Mouse (Mus musculus) retina, postnatal 7 days (tissue): ENCODE measurements at regions not wholly inside any gene's neighbourhood (a gene's known extent, or its start where the extent isn't known, plus 50 kb on each side); places are given as distances from the start of the nearest gene placed in this dataset.
A peak's percentile ranks its signal among the peaks of the same experiment; 100 is the strongest.
"Not testable (repeated sequence)": the region's sequence is repeated elsewhere in the genome, so short reads cannot be mapped to it uniquely, and the experiment has no call there.

ENCODE experiments used
- DNase-seq: peaks from one replicate; pipeline ENCODE4 v3.0.0-alpha.2; 2012; ENCODE audit warnings: low read depth, low spot score

DNA sequence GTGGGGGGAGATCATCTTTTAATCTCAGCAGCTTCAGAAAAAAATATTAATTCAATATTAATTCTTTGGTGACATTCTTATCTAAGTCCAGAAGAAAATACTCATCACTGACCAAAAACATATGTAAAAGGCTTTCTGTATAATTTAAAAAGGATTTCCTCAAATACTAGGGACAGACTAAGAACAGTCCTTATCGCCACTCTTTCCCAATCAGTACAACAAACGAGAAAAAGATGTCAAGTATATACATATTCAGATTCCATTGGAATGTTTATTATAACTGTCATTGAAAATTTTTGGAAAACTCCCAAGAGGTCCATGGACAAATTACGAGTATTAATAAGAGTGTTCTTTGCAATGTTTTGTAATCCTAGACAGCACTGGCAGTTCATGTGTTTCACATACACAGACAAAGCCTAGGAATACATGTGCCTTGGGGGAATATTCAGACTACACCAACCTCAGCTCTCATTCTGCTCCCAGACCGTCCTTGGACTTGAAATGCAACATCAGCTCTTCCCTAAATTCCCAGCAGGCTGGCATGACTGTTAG, 270.4 kb upstream of the Dcbld2 start:
- DNase-seq, result no peak

DNA sequence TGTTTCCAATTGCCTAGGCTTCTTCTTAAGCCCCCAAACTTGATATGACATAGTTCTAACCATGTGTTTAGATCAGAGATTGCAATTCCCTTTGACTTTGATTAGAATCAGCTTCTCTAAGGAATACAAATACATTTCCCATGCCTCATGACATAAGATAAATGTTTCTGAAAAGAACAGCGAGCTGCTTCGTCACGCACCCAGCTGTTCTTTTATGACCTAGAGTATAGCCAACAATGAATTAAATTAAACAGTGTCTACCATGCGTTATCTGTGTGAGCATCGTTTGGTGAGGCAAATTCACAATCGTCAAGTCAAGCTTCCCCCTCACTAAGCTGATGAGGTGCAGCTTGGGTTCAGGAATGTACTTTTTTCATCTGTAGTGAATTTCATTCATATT, 261.8 kb upstream of the Dcbld2 start:
- no peak for DNase-seq

DNA sequence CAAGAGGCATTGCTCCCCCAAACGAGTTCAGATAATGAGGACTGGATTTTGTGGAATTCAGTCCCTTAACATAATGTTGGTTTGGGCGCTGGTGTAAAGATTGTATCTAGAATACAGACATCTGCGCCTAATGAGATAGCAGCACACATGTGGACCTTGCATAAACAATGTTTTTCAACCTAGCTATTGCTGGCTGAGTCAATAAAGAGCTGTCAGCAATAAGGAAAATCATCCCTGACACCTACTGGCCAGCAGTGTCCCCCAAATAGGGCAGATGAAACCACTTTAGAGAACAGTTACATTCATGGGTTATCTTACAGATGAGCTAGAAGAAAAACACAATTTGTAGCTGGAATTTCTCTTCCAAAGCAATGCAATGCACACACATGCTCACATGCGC, 252.7 kb upstream of the Dcbld2 start:
- DNase-seq, result no peak

DNA sequence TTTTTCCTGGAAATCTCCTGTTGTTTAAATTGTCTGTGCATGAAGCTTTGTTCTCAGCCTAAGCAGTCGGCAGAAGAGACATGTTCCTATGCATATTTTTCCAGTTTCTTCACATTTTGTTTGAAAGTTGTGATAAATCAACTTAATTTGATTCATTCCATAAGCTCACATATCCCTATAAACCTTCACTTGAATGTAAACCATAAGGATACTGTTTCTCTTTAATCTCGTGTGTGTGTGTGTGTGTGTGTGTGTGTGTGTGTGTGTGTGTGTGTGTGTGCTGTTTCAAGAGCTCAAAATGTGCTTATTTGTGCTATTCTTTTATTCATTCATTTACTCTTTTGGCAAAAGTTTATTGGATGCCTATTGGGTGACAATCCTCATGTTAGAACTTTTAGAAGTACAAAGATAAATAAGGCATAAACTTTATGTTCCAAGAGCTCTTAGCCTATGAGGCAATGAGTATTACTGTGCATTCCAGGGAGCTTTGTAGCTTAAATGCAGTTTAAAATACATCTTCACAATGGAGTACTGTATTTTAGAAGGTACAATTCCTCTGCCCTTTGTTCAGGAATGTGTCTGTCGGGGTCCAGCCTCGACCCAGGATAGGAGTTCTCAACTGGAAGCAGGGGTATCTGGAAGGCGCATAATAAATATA, 229.4 kb upstream of the Dcbld2 start:
- DNase-seq, result no peak

DNA sequence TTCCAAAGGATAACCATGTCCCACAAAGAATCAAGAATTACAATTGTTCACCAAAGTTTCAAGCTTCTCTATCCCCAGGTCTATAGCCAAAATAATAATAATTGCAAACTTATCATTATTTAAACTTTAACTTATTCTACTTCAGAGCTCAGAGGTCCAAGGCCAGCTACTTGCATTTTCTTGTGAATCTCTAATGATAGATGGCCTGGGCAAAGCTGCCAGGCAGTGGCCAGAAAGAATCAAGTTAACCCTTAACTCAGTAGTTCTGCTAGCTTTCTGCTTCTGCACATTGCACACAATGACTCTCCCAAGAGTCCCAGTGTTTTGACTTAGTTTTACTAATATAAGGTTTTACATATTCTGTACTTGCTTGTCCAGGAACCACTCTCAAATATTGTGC, 228.3 kb upstream of the Dcbld2 start:
- not testable (repeated sequence) for DNase-seq

DNA sequence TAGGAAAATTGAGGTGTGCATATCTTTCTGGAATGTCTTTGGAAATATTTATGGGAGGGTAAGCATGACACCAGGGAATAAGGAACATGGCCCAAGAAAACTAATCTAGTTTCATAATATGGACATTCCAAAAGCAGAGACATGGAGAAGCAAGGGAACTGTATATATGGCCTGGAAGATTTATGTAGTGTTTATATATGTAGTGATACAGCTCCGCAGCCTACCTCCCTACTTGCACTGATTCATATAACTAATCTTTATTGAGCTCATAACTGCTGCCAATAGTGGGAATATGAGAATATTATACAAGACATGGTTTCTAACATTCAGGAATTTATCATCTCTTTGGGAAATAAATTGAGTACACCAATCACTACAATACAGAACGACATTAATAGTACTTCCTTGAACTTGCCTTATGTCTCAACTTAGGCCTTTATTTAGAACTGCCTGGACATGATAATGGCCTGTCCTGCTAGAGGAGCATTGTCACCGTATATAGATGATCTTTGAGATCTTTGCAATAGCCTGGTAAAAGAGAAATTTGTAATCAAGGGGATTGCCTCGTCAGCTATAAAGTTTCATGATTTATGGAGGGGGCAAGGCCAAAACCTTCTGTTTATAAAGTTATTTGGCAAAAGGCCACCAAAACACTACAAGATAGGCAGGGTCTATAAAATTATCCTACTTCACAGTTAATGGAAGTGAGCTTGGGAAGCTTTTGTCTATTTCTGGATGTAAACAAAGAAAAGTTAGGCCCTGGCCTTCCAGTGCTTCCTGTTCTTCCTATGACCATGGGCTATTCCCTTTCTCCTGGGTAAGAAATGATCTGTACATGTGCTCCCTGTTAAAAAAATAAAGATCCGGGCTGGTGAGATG, 213.4 kb upstream of the Dcbld2 start:
- DNase-seq, result no peak

DNA sequence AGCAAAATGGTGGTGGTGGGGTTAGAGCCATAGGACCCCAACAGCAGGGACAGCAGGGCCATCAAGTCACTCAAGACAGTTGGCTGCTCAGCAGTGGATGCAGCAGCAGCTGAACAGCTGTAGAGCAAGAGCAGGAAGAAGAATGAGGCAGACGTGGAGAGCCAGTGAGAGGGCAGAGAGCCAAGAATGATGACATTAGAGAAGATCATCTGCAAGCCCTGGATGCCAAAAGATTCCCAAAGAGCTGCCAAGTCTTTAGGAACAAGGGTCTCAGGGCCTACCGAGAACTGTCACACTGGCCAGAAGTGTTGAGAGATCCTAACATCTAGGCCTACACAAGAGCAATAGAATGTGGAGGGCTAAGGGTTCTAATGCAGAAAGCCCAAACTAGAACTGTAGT, 196.4 kb upstream of the Dcbld2 start:
- no peak for DNase-seq

DNA sequence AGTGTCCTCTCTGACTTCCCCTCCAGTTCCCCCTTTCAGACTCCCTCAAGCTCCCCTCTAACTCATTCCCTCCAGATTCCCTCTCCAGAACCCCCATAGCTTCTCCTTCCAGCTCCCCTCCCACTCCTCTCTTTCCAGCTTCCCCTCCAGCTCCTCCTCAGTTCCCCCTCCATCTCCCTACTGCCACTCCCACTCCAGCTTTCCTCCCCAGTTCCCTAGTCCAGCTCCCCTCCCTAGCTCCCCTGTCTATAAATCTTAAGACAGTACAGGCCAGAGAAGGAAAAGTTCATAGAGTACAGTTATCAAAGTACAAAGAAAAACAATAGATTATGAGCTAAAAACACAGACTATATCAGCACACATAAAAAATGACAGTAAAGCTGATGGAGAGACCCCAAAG, 173.6 kb upstream of the Dcbld2 start:
- DNase-seq, result no peak

DNA sequence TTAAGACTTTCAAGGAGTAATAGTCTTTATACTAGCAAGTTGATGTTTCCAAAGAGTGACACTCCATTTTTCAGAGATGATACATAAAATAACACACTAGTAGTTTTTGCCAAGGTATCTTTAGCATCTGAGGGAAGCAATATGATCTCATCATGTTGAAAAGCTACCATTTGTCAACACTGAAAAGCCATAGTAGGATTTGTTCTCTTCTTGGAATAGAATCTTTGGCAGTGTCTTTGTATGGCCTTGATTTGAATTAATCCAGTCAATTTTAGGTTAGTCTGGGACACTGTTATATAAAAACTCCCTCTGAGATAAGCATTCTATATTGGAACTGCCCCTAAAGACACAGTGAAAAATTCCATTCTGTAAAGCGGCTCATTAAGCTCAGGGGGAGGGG, 171.4 kb upstream of the Dcbld2 start:
- DNase-seq, result no peak

DNA sequence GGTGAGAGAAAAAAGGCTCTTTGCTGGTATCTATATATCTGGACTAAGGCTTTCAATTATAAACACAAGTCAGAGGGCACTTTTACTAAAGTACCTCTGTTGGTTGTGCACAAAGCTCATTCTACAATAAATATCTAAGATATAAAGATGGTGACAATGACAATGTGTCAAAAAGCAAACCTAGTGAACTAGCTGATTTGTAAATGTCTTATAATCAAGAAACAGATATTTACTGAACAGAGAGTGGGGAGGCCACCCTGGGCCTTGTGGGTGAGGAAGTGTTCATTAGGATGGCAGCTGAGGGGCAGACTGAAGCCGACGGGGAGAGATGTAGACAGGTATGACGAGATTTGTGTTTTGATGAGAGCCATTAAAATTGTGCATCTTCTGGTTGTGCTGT, 132.0 kb upstream of the Dcbld2 start:
- no peak for DNase-seq

DNA sequence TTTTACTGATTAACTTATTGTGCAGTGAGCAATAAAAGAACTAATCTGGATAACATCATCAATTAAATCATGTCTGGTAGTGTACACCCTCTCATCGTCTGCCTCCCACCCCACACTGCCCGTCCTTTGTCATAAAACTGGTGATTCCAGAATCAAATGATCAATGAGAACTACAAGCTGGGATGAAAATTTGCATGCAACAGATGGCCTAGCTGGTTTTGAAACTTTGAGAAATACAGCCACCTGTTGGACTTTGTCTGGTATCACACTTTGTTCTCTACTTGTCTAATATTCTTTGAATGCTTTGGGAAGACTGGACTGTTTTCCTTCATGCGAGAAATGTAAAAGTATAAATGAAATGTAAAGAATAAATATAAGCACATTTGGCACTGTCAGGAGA, 126.8 kb upstream of the Dcbld2 start:
- DNase-seq, result no peak

DNA sequence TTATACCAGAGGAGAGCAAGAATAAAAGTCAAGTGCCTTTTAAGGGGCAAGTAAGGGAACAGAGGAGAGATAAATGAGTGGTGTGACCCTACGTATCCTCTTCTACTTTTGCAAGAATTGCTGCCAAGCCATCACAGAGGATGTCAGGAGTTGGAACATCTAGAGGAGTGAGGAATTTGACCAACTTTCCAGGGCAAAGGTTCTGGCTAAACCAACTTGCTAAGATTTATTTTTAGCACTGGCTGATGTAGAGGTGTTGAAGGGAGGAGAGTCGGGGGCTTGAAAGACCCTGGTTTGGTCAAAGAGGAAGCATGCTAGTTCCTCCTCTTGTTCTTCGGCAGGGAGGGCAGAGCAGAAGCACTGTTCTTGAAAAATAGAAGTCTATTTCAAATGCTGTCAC, 113.8 kb upstream of the Dcbld2 start:
- DNase-seq, result no peak

DNA sequence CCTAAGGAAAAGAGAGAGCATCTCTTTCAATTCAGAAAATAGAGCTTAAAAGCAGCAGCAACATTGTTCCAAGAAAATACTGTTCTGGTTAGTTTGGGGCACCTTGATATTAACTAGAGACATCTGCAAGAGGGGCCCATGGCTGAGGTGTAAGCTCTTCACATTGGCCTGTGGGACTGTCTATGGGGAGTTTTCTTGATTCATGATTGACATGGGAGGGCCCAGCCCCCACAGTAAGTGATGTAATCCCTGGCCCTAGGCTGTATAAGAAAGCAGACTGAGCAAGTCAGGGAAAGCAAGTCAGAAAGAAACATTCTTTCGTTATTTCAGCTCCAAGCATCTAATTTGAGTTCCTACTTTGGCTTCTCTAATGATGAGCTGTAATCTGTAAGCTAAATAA, 113.1 kb upstream of the Dcbld2 start:
- no peak for DNase-seq

DNA sequence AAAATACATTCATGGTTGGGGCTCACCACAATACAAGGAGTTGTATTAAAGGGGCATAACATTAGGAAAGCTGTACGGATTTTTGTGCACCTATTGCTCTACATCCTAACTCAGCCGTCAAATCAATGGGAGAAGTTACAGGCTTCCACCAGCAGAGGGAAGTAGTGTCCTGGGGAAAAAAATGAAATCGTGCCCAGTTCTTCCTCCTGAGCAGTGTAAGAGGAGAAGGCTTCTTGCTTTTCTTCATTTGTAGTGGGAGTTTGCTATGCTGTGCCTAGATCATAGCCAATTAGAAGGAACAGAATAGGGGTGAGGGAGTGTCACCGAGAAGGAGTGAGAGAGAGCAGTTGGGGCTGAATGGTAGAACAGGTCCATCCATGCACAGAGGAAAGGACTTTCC, 108.7 kb upstream of the Dcbld2 start:
- peak; percentile 44 for DNase-seq

DNA sequence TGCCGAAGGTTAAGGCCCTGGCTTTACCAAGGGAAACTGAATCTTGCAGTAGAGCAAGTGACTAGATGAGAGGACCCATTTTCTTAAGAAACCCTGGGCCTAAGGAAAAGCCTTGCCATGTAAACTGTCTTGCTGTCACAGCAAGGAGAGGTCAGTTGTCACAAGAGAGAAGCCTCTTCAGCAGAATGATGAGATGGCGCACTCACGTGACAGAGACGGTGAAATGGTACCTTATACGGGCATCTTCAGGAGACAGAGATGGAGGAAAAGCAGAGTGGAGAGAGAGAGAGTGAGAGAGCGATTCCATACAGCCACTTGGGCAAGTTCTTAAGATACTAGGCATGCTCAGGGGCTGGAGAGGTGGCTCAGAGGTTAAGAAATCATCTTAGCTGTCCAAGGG, 108.1 kb upstream of the Dcbld2 start:
- DNase-seq, result no peak

DNA sequence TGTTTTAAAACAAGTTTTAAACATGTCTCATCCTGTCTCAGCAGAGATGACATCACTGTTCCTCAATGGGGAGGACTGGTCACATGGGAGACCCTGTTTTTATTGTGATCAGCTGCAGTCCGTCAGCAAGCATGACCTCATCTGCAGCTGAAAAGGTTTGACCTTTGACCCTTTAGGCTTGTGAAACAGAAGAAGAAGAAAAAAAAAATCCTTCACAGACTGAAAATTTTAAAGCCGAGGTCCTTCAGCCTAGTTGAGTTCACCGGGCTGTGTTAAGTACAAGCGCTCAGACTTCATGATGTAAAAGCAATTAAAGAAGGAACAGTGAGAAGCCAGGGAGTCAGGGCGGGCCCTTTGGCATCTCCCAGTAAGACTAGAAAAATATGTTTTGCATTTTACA, 104.7 kb upstream of the Dcbld2 start:
- DNase-seq, result no peak

DNA sequence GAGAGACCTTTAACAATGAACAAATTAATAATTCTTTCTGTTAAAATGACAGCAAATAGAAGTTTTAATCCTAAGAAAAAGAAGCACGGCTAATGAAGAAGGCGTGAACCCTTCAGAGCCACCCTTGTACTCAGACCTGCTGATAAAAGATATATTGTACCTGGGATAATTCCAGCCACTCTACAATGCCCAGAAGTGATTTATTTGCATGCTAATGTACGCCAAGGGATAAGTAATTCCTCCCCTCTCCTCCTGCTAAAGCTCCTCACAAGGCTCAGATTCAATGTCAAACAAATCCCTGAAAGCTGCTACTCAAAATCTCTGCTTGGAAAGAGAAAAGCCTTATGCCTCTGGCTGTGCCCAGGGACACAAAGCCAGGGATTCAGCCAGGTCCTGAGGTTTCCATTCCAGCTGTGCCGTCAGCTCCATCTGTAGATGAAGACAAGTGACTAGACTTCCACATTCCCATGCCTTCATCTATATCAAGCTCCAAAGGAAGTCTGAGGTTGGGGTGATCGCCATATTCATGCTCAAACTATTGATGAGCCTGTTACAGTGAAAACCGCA, 91.3 kb upstream of the Dcbld2 start:
- DNase-seq, result no peak

DNA sequence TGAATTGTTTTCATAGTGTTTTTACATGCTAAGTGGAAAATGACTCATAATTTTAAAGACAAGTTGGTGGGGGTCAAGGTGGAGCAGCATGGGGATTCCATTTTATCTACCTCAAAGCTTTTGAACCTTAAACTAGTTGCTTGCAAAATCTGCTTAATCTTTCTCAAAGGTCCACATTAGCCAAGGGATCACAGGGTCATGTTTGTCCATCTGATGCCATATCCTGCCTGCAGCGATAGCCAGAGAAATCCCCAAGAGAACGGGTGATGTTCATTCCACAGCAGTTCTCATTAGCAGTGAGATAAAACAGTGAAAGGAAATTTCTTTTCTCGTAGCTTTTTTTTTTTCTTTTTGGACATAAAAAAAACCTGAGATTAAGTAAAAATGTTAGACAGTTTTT, 77.2 kb upstream of the Dcbld2 start:
- no peak for DNase-seq

DNA sequence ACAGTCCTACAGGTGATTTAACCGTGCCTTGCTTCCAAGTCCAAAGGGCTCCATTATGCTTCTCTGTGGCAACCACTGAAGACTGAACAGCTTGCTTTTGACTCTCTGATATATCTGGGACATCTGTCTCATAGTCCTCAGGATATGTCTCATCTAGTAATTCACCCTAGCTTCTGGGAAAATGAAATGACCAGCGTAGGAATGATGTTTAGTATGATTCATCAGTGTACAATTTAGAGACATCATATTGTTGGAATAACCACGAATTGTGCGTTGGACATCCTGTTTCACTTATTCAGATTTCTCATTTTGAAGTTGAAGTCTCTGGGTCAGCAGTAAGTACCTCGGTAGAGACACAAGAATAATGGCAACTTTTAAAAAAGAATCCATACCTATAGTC, 64.3 kb upstream of the Dcbld2 start:
- no peak for DNase-seq

DNA sequence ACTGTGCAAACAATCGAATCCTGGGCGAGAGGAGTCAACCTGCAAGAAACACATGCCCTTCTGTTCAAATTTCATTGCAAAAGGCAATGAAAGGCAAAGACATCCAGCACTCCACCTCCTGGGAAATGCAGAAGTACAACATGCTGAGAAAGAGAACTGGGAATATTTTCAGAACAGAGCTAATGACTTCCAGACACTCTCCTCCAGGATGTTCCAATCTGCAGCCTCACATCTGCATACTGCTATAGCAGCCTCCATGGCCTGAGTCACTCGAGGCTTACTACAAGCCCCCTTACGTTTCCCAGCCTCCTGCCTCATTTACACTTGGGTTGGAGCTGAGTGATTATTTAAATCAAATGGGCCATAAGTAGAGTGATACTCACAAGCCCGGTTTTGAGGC, 58.9 kb upstream of the Dcbld2 start:
- no peak for DNase-seq

DNA sequence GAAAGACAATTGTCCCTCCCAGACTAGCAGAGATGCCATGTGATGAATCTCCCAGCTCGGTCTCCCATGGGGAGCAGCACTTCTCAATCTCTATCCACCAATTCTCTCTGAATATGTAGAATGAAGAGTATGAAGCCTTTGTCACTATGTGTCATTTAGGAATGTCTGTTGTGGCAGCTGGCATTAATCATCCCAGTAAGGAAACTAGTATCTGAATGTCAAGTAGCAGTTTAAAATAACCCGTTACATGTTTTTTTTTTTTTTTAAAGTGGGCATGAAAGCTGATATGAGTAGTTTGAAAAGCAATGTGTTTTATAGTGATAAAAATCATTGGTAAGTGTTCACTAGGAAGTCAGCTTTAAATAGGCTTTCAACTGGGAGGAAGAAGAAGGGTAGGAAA, 58.4 kb upstream of the Dcbld2 start:
- no peak for DNase-seq

DNA sequence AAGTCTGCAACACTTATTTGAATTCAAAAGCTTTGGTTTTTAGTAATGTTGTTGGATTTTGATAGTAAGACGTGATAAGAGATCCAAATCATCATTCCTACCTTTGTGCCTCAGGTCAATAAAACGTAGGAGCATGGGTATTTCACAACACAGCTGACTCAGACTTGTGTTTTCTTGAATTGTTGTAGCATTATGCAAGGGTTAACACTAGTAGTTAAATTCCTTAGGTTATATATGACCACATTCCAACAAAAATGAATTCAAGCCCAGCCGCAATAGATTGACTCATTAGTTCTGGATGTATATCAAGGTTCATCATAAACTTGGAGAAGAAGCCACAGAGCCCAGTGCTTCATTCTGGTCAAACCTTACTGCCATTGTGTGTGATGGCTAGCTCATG, 56.1 kb upstream of the Dcbld2 start:
- no peak for DNase-seq

DNA sequence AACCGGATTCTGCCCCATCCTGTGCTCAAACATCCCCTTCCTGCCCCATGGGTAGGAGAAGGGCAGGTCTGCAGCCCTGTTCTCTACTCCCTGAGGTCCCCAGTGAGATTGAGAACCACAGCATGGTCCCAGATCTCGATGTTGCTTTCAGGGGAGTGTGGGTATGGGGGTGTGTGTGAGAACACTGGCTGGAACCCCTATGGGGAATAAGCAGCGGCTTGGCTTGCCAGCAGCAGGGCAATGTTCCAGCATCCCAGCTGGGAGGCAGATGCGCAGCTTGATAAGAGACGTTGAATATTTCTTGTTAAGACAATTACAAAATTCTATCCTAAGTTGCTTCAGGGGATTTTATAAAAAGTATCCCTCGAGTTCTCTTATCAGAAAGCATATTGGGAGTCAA, 53.7 kb upstream of the Dcbld2 start:
- DNase-seq, result no peak
